Mouse (Mus musculus) cerebellum, adult 8-10 months (tissue): ENCODE measurements around the gene Tpcn1.

Experiments
- DNase-seq: peaks from one replicate; pipeline ENCODE4 v3.0.0; 2022

Gene Tpcn1

GRCm38 (mm10) chr5:120607335-120607734 lies 18.9 kb upstream of the Tpcn1 start:
- no peak for DNase-seq

- DNase-seq = no peak
Measured at GRCm38 (mm10) chr5:120606590-120607200, 18.2 kb upstream of the Tpcn1 start.

GRCm38 (mm10) chr5:120605688-120606087 lies 17.2 kb upstream of the Tpcn1 start:
- peak; percentile 92 for DNase-seq

- no peak for DNase-seq
Measured at GRCm38 (mm10) chr5:120605241-120605661, 16.8 kb upstream of the Tpcn1 start.

- DNase-seq = peak; percentile 91
Measured at GRCm38 (mm10) chr5:120604839-120605238, 16.4 kb upstream of the Tpcn1 start.

GRCm38 (mm10) chr5:120603515-120603914 lies 15.0 kb upstream of the Tpcn1 start:
- no peak for DNase-seq

- DNase-seq = peak; percentile 64
Measured at GRCm38 (mm10) chr5:120602210-120602609, 13.7 kb upstream of the Tpcn1 start.

- DNase-seq = no peak
Measured at GRCm38 (mm10) chr5:120600946-120601668, 12.6 kb upstream of the Tpcn1 start.

- DNase-seq = no peak
Measured at GRCm38 (mm10) chr5:120599625-120600024, 11.2 kb upstream of the Tpcn1 start.

- DNase-seq = no peak
Measured at GRCm38 (mm10) chr5:120594485-120594884, 6.0 kb upstream of the Tpcn1 start.

- DNase-seq = no peak
Measured at GRCm38 (mm10) chr5:120592141-120592540, 3.7 kb upstream of the Tpcn1 start.

GRCm38 (mm10) chr5:120590356-120591010 lies 2.0 kb upstream of the Tpcn1 start:
- no peak for DNase-seq

- no peak for DNase-seq
Measured at GRCm38 (mm10) chr5:120587940-120588568, 419 bp downstream of the Tpcn1 start.

- DNase-seq = no peak
Measured at GRCm38 (mm10) chr5:120587616-120587926, 902 bp downstream of the Tpcn1 start.

- no peak for DNase-seq
Measured at GRCm38 (mm10) chr5:120586741-120587615, 1.5 kb downstream of the Tpcn1 start.

GRCm38 (mm10) chr5:120584968-120585367 lies 3.5 kb downstream of the Tpcn1 start:
- no peak for DNase-seq

GRCm38 (mm10) chr5:120583511-120583910 lies 5.0 kb downstream of the Tpcn1 start:
- DNase-seq = no peak

GRCm38 (mm10) chr5:120582002-120582401 lies 6.5 kb downstream of the Tpcn1 start:
- DNase-seq = no peak

- no peak for DNase-seq
Measured at GRCm38 (mm10) chr5:120579898-120580626, 8.4 kb downstream of the Tpcn1 start.

- DNase-seq = no peak
Measured at GRCm38 (mm10) chr5:120579211-120579897, 9.1 kb downstream of the Tpcn1 start.

GRCm38 (mm10) chr5:120578504-120579081 lies 9.9 kb downstream of the Tpcn1 start:
- no peak for DNase-seq
